Mouse (Mus musculus): ENCODE results near the gene Usp37.

DNA sequence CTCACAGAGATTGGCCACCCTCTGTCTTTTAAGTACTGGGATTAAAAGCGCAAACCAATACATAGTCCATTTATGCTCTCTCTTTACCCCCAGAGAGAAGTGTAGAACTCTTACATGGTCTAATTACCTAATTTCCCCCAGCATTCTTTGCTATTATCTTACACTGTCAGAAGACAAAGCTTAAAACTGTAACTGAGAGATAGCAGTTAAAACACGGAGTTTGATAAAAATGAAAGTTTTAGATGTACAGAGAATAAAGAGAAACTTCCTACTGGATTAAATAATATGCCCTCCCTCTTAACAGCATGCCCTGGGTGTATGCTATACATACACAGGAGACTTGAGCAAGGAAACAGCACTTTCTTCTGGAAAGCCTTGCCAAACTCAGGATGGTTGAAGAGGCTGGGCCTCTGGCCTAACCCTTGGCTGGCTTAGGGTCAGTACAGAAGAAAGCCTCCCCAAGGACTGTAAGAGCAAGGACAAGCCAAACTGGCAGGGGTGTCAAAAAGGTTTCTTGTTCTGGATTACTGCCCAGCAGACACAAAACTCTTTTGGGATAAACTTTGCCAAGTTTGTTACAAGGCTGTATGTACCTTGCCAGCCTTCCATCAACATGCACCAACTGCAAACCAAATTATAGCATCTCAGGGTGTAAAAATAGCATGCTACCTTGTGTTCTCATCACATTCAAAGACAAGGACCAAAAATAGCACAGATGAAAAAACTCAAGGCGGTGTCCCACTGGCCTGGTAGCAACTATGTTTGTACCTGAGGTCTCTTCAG is 40.7 kb upstream of the Usp37 start:
- TF ChIP-seq POLR2A (IDR thresholded peaks at IDR 0.05; ENCODE audit: extremely low read depth, insufficient read depth, low read length) (no peak), CTCF (IDR thresholded peaks at IDR 0.05; ENCODE audit: extremely low read depth, insufficient read depth, low read length) (no peak)

All from cortical plate, adult 2 months (tissue).